Mouse (Mus musculus): ENCODE data around the gene Ankrd31. TPM values are rescaled to one million over a fixed set of nuclear protein-coding genes. Genes with fewer than 3 reads are reported as not detected.

Ankrd31 gene
- polyA plus RNA-seq, 1 experiment: not detected

DNA sequence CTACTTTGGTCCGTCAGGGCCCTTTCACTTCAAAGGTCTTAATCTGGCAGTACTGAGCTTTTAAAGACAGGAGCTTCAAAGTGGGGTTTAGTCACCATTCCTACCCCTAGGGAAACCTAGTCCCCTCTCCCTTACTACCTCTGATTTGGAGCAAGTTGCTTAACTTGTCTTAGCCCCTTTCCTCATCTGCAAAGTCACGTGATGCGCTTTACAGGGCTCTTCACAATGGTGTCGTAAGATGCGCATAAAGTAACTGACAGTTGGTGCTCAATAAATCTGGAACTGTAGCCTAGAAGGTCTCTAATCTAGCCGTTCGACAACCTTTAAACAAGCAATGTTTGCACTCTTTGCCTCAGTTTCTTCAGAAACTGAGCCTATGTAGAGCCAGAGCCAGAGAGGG, 19.8 kb upstream of the Ankrd31 start:
- Histone ChIP-seq H3K4me3 (ENCODE audit: insufficient read depth, low read depth, low read length) (no peak overlapping the region), H3K4me1 (ENCODE audit: control insufficient read depth, insufficient read depth, low read length) (no peaks in the 10 kb centered on the region), H3K27me3 (replicated peaks; ENCODE audit: control insufficient read depth, insufficient read depth, low read length) (no peaks in the 10 kb centered on the region), H3K36me3 (ENCODE audit: control insufficient read depth, insufficient read depth, low read length) (no peaks in the 10 kb centered on the region), H3K27ac (ENCODE audit: insufficient read depth, low read depth, low read length) (no peak overlapping the region)
- no peak for DNase-seq
- WGBS: 63% methylated on average over 7 of the region's 7 CpGs
- TF ChIP-seq CTCF (conservative IDR thresholded peaks at IDR 0.05; ENCODE audit: insufficient read depth, insufficient read length, low read depth, low read length) (no peak), POLR2A (IDR thresholded peaks at IDR 0.05; ENCODE audit: low read depth, low read length) (no peak)

DNA sequence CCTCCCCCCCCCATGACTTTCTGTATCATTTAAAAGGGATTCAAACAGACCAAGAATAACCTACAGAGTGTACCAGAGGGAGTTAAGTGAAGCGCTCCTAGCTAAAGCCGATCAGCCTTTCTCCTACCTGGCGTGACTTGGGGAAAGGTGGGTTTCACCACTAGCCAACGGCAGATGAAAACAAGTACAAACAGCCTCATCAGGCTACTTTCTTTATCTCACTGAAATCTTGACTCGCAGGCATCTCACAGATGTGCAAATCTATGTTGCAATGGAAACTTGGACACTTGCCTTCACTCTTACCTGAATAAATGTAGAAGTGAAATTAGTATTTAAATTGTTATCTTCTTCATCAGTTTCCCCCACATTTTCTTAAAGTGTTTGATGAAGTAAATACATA, 18.9 kb upstream of the Ankrd31 start:
- 93% methylated on average over 5 of the region's 5 CpGs for WGBS

GRCm38 (mm10) chr13:96730116-96730515, 18.0 kb upstream of the Ankrd31 start:
- WGBS: 95% methylated on average over 1 of the region's 1 CpGs
- H3K27me3 ChIP-seq (replicated peaks; ENCODE audit: control insufficient read depth, insufficient read depth, low read length): no peaks in the 10 kb centered on the region

More for the DNA sequence above, 18.9 kb upstream of the Ankrd31 start:
- H3K27me3 ChIP-seq (replicated peaks; ENCODE audit: control insufficient read depth, insufficient read depth, low read length): no peaks in the 10 kb centered on the region
- no peaks in the 10 kb centered on the region for H3K4me1 ChIP-seq (ENCODE audit: control insufficient read depth, insufficient read depth, low read length)
- H3K36me3 ChIP-seq (ENCODE audit: control insufficient read depth, insufficient read depth, low read length): no peaks in the 10 kb centered on the region
- DNase-seq: no peak
- H3K27ac ChIP-seq (ENCODE audit: insufficient read depth, low read depth, low read length): no peak overlapping the region
- TF ChIP-seq POLR2A (IDR thresholded peaks at IDR 0.05; ENCODE audit: low read depth, low read length) (no peak), CTCF (conservative IDR thresholded peaks at IDR 0.05; ENCODE audit: insufficient read depth, insufficient read length, low read depth, low read length) (no peak)
- H3K4me3 ChIP-seq (ENCODE audit: insufficient read depth, low read depth, low read length): no peak overlapping the region

DNA sequence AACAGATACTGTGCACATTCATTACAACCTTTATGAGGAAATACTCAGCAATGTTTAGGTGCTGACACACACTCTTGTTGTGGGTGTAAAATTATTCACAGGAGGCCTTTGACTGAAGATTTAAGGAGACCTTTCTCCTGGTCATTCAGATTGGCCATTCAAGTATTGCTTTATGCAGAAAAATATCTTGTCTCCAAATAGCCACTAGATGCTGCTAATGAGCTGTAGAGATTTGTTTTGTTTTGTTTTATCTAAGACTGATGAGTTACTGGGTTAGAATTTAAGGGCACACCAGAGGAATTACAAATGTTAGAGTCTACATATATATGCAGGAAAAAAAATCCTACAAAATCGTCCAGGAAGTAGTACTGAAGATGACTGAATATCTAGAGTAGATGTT, 12.9 kb upstream of the Ankrd31 start:
- peak; percentile 5 for DNase-seq
- Histone ChIP-seq H3K36me3 (ENCODE audit: control insufficient read depth, insufficient read depth, low read length) (no peaks in the 10 kb centered on the region), H3K27me3 (replicated peaks; ENCODE audit: control insufficient read depth, insufficient read depth, low read length) (no peaks in the 10 kb centered on the region), H3K27ac (ENCODE audit: insufficient read depth, low read depth, low read length) (no peak overlapping the region), H3K4me1 (ENCODE audit: control insufficient read depth, insufficient read depth, low read length) (no peaks in the 10 kb centered on the region), H3K4me3 (ENCODE audit: insufficient read depth, low read depth, low read length) (no peak overlapping the region)
- 0 out of 2 replicates have a peak, but pooled peaks have one; percentile 7 for TF ChIP-seq CTCF (conservative IDR thresholded peaks at IDR 0.05; ENCODE audit: insufficient read depth, insufficient read length, low read depth, low read length)
- no peak for TF ChIP-seq POLR2A (IDR thresholded peaks at IDR 0.05; ENCODE audit: low read depth, low read length)
- 27% methylated on average over 1 of the region's 1 CpGs for WGBS

More at GRCm38 (mm10) chr13:96730116-96730515, 18.0 kb upstream of the Ankrd31 start:
- Histone ChIP-seq H3K36me3 (ENCODE audit: control insufficient read depth, insufficient read depth, low read length) (no peaks in the 10 kb centered on the region), H3K4me3 (ENCODE audit: insufficient read depth, low read depth, low read length) (no peak overlapping the region), H3K27ac (ENCODE audit: insufficient read depth, low read depth, low read length) (no peak overlapping the region), H3K4me1 (ENCODE audit: control insufficient read depth, insufficient read depth, low read length) (no peaks in the 10 kb centered on the region)
- no peak for TF ChIP-seq CTCF (conservative IDR thresholded peaks at IDR 0.05; ENCODE audit: insufficient read depth, insufficient read length, low read depth, low read length)
- TF ChIP-seq POLR2A (IDR thresholded peaks at IDR 0.05; ENCODE audit: low read depth, low read length): no peak
- no peak for DNase-seq

- Histone ChIP-seq H3K27me3 (replicated peaks; ENCODE audit: control insufficient read depth, insufficient read depth, low read length) (no peaks in the 10 kb centered on the region), H3K4me3 (ENCODE audit: insufficient read depth, low read depth, low read length) (no peak overlapping the region), H3K27ac (ENCODE audit: insufficient read depth, low read depth, low read length) (no peak overlapping the region), H3K36me3 (ENCODE audit: control insufficient read depth, insufficient read depth, low read length) (no peaks in the 10 kb centered on the region), H3K4me1 (ENCODE audit: control insufficient read depth, insufficient read depth, low read length) (no peaks in the 10 kb centered on the region)
- no peak for TF ChIP-seq CTCF (conservative IDR thresholded peaks at IDR 0.05; ENCODE audit: insufficient read depth, insufficient read length, low read depth, low read length)
- TF ChIP-seq POLR2A (IDR thresholded peaks at IDR 0.05; ENCODE audit: low read depth, low read length): no peak
- WGBS: 78% methylated on average over 2 of the region's 2 CpGs
- DNase-seq: no peak
Observed at GRCm38 (mm10) chr13:96740159-96740558, 7.9 kb upstream of the Ankrd31 start.

DNA sequence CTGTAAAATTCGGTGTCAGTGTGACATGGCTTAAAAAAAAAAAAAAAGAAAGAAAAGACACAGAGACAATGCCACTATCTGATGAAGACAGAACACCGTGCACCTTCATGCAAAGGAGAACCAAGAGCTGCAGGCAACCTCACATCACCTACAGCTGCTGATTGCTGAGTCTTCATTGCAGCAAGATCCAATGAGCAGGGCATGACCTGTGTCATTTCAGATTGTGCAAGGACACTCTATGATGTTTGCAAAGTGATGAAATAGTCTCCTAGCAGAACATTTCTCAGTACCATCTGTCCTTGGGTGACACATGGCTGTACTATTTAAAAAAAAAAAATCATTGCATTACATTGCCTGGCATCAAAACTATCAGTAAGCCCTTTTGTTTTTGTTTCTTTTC, 5.2 kb upstream of the Ankrd31 start:
- H3K4me3 ChIP-seq (ENCODE audit: insufficient read depth, low read depth, low read length): no peak overlapping the region
- DNase-seq: no peak
- H3K27me3 ChIP-seq (replicated peaks; ENCODE audit: control insufficient read depth, insufficient read depth, low read length): no peaks in the 10 kb centered on the region
- WGBS: 87% methylated on average over 2 of the region's 2 CpGs
- H3K36me3 ChIP-seq (ENCODE audit: control insufficient read depth, insufficient read depth, low read length): no peaks in the 10 kb centered on the region
- no peaks in the 10 kb centered on the region for H3K4me1 ChIP-seq (ENCODE audit: control insufficient read depth, insufficient read depth, low read length)
- no peak overlapping the region for H3K27ac ChIP-seq (ENCODE audit: insufficient read depth, low read depth, low read length)
- TF ChIP-seq CTCF (conservative IDR thresholded peaks at IDR 0.05; ENCODE audit: insufficient read depth, insufficient read length, low read depth, low read length) (no peak), POLR2A (IDR thresholded peaks at IDR 0.05; ENCODE audit: low read depth, low read length) (no peak)

DNA sequence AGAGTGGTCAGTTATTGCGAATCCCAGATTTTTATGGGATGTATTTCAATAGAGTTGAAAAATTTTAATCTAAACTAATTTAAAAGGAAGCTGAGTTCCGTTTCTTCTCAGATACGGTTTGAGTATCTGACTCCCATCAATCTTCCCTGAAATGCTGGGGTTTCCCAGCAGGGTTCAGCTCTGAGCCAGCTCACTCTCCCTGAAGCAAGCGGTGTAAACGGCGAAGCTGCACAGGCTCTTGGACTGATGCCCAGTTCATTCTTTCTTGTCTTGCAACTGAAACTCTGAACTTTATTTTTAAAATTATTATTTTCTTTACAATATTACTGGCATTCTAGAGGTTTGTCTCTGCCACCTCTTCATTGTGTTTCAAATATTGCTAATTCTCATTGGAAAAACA, 2.0 kb upstream of the Ankrd31 start:
- no peak for DNase-seq
- H3K4me3 ChIP-seq (ENCODE audit: insufficient read depth, low read depth, low read length): no peak overlapping the region
- 13% methylated on average over 6 of the region's 6 CpGs for WGBS

More for the DNA sequence above, 2.0 kb upstream of the Ankrd31 start:
- no peaks in the 10 kb centered on the region for H3K36me3 ChIP-seq (ENCODE audit: control insufficient read depth, insufficient read depth, low read length)
- no peaks in the 10 kb centered on the region for H3K4me1 ChIP-seq (ENCODE audit: control insufficient read depth, insufficient read depth, low read length)
- TF ChIP-seq POLR2A (IDR thresholded peaks at IDR 0.05; ENCODE audit: low read depth, low read length): no peak
- 0 out of 2 replicates have a peak, but pooled peaks have one; percentile 25 for TF ChIP-seq CTCF (conservative IDR thresholded peaks at IDR 0.05; ENCODE audit: insufficient read depth, insufficient read length, low read depth, low read length)
- H3K27ac ChIP-seq (ENCODE audit: insufficient read depth, low read depth, low read length): no peak overlapping the region
- H3K27me3 ChIP-seq (replicated peaks; ENCODE audit: control insufficient read depth, insufficient read depth, low read length): no peaks in the 10 kb centered on the region

Measured in kidney, adult 2 months (tissue).